Mouse (Mus musculus) R1 (cell line): ENCODE measurements at regions not wholly inside any gene's neighbourhood (a gene's known extent, or its start where the extent isn't known, plus 50 kb on each side); places are given as distances from the start of the nearest gene placed in this dataset.
A peak's percentile ranks its signal among the peaks of the same experiment; 100 is the strongest.
"Not testable (repeated sequence)": the region's sequence is repeated elsewhere in the genome, so short reads cannot be mapped to it uniquely, and the experiment has no call there.

Experiments used
- DNase-seq: peaks from one replicate; pipeline ENCODE4 v3.0.0-alpha.2; 2018; ENCODE audit warnings: low read depth, low spot score

DNA sequence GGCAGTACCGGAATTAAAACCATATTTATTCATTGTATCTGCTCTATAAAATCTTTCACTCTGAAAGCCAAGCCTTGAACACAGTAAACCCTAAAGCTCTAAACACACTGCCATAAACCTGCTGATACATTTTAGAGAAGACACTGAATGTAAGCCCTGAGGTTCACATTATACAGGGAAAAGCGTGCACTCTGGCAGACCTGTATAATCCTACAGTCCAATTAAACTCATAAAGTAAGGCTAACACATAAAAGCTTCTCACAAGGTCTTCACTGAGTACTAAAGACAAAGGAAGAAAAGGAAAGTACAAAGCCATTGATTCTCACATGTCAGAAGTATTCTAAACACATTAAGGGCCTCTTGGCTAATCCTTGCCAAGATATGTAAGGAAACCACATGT is 302.8 kb downstream of the Cylc2 start:
- no peak for DNase-seq

DNA sequence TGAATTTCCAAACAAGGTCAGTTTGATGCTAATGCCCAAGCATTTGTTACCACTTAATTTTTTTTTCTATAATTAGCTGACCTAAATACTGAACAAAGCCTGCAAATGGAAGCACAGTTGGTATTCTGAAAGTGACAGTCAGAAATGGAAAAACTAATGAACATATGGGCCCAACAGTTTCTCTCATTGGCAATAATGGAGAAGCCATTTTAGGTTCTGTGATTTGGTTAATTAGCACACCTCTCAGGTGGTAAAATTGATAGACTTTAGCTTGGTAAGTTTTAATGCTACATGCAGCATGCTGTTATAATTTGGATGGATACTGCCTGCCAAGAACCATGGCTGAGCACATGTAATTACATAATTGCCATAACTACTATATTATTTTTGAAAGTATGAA is 303.3 kb downstream of the Cylc2 start:
- DNase-seq: no peak

- DNase-seq: no peak
These were observed 328.9 kb downstream of the Cylc2 start for GRCm38 (mm10) chr4:51545419-51545818.

DNA sequence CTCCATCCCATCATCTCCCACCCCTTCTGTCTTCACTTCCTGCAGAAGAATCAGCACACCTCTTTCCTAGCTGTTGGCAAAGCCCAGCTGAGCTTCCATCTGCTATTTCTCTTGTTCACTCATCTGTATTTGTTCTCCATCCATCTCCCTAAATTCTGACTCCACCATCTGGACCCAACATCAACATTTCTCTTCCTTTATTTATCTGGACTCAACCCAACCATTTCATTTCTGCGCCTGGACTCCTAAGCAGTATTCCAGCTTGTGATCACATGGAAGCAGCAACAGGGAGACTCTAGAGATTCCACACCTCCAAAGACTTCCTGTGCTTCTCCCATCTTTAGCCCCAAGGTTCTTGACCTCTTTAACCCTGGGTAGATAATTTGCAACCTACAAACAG is 343.2 kb downstream of the Cylc2 start:
- DNase-seq: no peak

DNA sequence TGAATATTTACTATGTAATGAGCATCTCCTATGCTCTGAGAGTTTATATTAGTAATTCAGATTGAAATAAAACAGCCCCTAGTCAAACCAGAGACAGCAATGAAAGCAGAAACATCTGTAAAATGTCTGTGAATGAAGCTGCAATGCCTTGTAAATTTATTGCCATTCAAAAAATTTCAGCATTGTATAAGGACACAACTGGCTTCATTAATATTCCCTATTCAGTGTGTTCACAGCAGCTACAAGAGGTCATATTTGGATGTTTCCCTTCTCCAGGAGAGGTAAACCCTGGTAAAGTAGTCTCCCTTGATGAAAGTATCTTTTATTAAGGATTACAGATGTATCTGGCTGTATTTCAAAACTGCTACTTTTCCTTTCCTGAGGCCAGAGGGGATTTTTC is 343.6 kb downstream of the Cylc2 start:
- no peak for DNase-seq

- no peak for DNase-seq
These were observed 345.9 kb downstream of the Cylc2 start for GRCm38 (mm10) chr4:51562379-51562778.

DNA sequence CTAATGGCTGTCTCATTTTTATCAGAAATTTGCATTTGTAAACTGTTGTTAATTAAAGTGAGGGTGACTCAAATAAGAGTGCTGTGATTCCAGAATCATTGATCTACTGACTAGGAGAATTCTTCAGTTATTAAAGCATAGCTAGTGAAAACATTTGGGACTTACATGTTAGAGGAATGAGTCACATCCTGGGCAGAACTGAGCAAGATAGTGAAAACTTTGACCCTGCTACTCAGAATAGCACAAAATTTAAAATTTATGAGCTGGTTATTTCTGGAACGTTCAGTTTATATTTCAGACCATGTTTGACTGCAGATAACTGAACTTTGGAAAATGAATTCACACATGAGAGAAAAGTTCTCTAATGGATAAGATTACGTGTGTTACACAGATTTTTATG is 360.0 kb downstream of the Cylc2 start:
- DNase-seq: no peak

- no peak for DNase-seq
These were observed 377.6 kb downstream of the Cylc2 start for GRCm38 (mm10) chr4:51594044-51594443.

DNA sequence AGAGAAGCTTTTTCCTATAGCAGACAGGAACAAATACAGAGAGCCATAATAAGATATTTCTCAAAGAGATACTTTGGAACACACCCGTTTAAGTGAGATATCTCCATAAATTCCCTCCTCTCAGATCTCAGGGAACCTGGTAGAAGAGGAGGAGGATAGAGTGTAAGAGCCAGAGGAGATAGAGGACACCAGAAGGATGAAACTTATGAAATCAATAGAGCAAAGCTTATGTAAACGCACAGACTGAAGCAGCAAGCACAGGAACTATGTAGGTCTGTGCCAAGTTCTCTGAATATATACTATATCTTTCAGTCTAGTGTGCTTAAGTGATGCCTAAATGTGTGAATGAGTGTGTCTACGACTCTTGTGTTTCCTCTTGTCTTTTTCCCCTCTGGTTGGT is 381.4 kb downstream of the Cylc2 start:
- no peak for DNase-seq

DNA sequence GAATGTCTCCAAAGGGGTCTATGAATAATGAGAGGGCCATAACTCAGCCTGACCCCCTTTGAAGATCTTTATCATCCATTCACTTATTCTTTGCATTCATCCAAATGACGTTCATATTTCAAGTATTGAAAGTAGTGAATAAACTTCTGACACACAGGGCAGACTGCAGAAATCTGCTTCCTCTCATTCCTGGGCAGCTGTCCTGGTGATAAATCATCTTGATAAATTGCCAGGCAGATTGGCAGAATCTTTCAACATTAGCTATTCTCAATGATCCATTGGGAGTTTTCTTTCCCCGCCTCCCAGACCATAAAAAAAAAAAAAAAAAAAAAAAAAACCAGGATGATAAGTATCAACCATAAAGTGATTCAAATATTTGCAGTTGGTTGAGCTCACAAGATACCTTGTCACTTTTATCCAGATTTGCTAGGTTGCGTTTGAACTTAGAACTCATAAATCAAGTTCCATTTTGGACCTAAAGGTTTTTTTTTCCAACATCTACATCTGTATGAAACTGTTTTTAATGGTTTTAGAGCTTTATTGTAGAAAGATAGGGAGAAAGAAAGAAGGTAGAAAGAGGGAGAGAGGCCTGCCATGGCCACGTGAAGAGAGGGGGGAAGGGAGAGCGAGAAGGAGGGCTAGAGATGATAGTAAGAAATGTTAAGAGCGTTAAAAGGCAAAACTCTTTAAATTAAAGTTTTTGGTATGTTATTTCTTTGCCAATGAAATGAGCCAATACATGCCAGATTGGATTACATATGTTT is 383.7 kb downstream of the Cylc2 start:
- DNase-seq: no peak

DNA sequence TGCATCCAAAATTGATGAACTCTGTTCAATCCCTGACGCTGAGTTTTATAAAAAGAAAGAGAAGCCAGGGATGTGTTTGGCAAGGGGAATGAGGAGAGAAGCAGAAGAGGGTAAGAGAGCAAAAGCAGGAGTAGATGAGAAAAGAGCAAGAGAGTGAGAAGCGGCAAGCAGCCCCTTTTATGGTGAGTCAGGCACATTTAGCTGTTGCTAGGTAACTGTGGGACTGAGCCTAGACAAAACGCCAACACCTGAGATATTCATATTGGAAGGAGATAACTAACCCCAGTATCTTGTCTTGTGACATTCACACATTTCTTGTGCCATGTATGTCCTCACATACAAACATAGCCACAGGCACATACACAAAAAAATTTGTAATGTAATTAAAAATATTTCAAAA is 410.8 kb downstream of the Cylc2 start:
- DNase-seq: peak; percentile 3

DNA sequence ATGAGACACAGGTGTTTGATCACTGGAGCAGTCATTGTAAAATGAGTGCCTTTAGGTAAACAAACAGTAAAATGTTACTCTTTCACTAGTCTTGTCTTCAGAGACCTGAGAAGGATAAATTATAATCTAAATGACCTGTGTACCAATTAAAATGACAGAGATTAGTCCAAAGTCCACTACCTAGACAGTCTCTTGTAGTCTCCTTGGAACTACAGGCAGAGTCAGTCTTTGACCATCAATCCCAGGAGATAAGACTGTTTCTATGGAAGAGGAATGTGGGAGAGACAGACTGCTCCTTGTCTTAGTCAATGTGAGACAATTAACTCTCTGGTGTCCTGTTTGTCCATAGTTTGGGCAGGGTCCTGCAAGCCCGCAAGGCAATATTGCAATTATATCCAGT is 417.0 kb downstream of the Cylc2 start:
- no peak for DNase-seq

- no peak for DNase-seq
These were observed 440.8 kb downstream of the Cylc2 start for GRCm38 (mm10) chr4:51657325-51657724.

DNA sequence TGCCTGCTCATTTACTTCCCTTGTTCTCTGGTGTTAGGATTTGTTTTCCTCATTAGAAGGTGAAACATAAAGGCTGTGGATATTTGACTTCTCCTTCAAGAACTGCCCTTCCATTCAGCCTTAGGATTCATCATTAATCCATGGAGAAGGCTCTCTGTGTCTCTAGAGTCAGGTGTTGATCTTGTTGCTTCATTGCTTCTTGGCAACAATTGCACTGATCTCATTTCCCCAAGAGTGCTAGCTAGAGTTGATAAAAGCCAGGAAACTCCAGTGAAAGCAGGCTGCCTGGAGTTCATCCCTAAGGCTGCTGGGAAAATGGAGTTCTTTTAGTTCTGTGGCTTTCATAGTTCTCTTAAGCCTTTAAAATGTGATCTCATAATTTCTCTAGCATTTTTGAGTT is 441.8 kb downstream of the Cylc2 start:
- DNase-seq: no peak

DNA sequence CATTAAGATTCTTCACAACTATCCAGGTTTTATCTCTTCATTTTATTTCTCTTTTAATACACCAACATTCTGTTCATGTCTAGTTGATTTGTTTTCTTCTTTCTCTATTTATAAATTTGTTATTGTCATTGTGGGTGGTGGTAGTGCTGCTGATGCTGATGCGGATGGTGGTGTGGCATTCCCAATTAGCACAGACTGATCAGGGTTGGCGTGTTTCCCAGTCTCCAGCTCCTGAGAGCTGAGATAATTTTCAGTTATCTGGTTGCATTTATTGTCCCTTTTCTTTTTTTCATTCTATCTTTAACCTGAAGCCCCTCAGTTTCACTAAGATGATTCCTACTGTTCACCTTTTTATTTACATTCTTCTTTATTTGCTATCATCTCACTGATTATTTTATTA is 455.0 kb downstream of the Cylc2 start:
- no peak for DNase-seq

DNA sequence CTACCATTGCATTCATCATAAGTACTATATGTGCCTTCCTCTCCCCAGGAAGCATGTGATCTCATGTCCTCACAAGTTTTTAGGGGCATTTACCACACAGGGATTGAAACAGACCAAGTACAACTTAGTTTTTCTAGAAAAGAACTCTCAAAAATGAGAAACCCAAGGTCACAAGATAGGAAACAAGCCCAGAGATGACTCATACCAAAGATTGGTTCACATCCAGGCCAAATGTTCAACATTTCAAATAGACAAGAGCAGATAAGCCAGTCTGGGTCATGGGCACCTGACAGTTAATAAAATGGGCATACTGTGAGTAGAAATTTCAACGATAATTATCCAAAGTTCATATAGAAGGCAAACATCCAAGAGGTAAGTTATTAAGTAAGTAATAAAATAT is 457.9 kb downstream of the Cylc2 start:
- DNase-seq: no peak

DNA sequence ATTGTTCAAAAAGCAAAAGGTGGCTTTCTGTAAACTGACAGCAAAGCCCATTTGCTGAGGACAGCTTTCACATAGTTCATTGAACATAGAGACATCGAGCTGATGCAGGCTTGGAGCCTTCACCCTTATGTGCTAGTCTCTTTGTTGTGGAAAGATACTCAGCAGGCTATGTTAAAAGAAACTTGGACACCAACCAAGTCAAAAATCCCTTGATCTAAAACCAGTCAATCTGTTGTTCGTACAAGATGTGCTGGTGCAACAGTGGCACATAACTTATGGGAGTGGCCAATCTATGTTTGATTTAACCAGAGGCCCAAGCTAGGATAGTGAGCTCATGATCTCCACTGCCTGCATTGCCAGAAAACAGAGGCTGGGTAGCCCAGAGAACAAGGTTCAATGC is 462.6 kb downstream of the Cylc2 start:
- no peak for DNase-seq

DNA sequence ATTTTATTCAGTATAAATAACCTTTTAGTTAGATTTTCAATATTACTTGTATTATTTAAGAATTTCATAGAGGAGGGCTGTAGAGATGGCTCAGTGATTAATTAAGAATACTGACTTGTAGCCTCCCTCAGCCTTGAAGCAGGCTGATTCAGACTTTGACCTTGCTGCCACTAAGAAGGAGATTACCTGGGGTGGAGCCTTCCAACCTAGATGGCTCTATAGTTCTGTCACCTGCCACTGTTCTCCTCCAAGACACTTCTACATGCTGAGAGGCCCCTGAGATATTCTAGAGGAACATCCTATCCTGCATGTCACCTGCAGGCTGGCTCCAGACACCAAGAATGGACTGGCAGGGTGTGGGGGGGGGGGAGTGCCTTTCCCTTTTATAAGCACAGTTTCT is 466.9 kb downstream of the Cylc2 start:
- not testable (repeated sequence) for DNase-seq

DNA sequence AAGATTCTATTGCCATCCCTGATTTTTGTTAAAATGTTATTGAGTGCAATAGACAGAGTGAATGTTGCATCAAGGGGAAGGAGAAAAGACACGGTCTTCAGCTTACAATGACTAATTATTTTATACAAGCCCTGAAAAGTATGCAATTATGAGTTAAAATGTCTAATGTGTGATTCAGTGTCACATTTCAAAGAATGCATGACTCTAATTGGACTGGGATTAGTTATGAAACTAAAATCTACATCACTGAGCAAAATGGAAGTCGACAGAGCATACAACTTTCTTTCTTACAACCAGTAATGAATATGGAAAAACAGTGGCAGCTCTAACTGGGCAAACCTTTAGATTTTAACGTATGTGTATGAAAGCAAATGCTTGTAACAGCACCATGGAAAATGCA is 470.2 kb downstream of the Cylc2 start:
- no peak for DNase-seq
